Mouse (Mus musculus) heart, postnatal 36 days (tissue): ENCODE measurements around the gene Racgap1. TPM values are rescaled to one million over a fixed set of nuclear protein-coding genes. Genes with fewer than 3 reads are reported as not detected.

ENCODE experiments used
- DNase-seq, 2 experiments: peaks; one replicate each; pipeline ENCODE4 v3.0.0; 2021 to 2022
- intact Hi-C: fragments of 180-260 bp; cut with DNase I; formaldehyde crosslinking; loops from one replicate; pipeline ENCODE4 v1.15.1; 2025
- total RNA-seq, 2 experiments: library from RNA; stranded (reverse); gene quantifications; 2 replicates each; pipeline ENCODE4 v1.2.3; 2021

Gene Racgap1
- total RNA-seq: 1 to 10 TPM; 2.1 to 2.2 TPM

DNA sequence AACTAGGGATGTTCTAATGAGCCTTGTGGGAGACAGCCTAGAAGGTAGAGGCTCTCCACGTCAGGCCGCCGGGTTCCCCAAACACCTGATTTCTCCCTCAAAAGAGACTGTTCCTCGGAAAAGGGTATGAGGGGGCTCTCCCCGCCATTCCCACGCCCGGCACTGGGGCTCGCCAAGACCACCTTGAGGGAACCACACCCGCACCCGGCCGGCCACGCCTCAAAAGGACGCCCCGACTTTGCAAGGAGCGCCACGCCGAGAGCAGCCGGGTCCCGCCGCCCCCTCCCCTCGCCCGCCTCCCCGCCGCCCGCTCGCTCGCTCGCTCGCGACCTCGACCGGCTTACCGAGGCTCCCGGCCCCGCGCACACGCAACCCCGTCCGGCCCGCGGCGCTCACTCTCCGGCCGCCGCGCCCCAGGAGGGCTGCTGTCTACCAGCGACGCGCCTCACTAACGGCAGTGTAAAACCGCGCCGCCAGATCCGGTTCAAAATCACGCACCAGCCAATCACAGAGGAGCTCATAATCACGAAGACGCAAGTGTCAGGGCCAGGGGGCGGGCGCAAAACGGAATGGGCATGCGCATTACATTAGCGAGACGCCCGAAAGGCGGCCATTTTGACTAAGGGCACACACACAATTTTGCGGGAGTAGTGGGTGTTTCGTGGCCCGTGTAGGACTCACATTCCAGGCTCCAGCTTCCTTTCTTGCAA lies at the start of gene Racgap1:
Gene Racgap1 (minus strand): TSS at position 494 of the 710 bp plus-strand sequence.
- intact Hi-C loops: no loop called here
- DNase-seq: peak; percentile 95 to 97

DNA sequence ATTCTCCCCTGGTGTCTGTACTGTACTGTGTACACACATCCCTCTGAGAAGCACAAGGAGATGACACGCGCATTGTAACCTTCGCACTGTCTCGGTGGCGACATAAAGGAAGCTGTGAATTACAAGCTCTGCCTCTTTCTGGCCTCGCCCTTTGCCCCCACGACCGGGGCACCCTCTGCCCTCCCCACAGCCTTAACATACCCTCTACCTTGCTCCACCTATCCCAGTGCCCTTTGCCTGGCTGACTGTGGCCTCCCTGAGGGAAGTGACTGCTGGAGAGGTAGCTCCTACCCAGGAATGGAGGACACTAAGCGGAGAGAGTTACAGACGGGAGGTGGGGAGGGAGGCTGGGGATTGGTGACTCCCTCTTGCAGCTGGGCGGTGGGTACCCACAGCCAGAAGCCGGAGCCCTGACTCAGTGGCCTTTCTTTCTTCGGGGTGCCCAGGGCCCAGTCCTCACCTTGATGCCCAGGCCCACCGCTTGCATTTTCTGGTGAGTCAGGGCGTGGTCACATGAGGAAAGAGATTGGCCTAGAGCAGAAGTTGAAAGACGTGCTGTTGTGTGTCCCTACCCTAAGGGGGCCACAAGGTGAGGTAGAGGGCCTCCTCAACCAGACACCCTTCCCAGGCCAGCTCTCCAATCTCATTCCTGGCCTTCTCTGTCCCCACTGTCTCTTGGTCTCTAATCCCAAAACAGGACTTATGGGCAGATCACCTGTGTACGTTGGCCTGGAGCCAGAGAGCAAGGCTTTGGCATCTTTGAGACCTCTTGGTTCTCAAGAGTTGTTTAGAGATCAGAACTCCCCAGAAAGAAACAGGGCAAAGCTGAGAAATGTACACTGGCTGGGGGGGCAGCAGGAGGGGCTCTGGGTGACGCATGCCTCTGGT lies 49.0 kb upstream of the Racgap1 start:
- no peak for DNase-seq
- intact Hi-C loops: no loop called here

DNA sequence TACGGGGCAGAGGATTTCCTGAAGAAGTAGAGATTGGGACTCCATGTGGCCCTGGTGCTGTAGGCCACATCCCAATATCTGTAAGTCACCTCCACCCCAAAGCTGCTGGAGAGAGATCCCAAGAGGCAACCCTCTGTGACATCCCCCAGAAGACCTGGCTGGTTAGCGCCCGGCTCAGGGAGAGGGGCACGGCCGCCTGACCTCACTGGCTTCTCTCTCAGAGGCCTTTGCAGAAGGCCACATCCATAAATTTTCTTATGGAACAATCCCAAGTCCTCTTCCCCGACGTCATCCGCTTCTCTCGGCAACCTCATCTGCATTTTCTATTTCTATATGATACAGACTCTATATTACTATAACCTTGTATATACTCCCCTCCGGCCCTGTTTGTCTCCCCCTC lies 48.3 kb upstream of the Racgap1 start:
- no peak for DNase-seq
- intact Hi-C loops: no loop called here

DNA sequence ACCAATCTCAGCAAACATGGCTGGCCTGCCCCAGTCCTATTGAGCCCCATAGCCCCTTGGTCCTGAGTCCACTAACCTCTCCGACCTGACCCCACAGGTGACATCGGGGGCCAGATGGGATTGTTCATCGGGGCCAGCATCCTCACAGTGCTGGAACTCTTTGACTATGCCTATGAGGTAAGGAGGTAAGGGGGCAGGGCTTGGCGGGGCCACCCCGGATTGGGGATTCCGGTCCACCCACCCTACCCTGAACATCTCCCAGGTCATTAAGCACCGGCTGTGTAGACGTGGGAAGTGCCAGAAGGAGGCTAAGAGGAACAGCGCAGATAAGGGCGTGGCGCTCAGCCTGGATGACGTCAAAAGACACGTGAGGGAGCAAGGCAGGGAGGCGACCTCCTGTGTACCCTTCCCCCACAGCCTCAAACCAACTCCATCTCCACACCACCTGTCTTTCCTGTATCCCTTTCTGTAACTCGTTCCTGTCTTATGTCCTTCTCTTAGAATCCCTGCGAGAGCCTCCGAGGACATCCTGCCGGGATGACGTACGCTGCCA lies 47.2 kb upstream of the Racgap1 start:
- intact Hi-C loops: no loop called here
- DNase-seq: no peak

DNA sequence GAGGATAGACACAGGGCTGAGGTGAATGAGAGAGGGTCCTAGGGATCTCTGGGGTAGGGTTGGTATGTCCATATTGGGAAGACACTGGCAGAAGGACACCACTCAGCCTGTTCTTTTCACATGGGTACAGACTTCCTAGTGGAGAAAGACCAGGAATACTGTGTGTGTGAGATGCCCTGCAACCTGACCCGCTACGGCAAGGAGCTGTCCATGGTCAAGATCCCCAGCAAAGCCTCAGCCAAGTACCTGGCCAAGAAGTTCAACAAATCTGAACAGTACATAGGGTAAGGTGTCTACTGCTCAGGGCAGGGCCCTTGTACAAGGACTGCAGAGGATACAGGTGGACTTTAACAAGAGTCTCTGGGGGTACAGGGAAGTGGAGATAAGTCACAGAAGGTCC lies 45.9 kb upstream of the Racgap1 start:
- intact Hi-C loops: no loop called here
- DNase-seq: no peak

DNA sequence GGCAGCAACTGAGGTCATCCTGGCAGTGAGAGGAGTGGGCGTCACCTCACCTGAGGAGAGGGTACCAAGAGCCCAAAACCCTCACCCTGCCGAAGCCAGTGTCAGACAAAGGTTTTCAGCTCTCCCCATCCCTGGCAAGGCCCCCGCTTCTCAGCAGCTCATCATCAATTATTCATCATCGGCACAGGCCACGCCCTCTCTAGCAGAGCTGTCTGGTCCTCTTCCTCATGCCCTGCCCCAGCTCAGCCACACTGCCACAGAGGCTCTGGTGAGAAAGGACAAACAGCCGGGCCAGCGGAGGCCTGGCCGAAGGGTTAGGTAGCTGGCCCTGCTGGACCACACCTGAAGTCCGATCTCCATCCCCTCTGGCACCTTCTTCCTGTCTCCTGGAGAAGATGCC lies 40.5 kb upstream of the Racgap1 start:
- DNase-seq: no peak
- intact Hi-C loops: no loop called here

DNA sequence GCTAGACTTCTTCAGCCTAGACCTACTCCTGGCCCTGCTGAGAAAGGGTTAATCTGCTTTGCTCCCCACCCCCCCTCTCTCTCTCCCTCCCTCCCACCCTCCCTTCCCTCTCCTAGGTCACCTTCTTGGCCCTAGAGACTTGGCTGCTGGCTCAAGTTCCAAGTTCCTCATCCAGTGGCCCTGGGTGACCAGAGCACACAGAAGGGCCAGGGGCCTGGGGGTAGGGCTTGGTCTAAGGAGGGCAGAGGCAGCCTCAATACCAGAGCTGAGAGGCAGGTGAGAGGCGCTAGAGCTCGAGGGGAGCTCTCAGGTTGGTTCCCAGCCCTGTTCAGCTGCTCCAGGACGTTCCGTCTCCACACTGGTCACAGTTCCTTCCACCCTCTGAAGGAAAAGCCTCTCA lies 39.5 kb upstream of the Racgap1 start:
- intact Hi-C loops: no loop called here
- no peak for DNase-seq

DNA sequence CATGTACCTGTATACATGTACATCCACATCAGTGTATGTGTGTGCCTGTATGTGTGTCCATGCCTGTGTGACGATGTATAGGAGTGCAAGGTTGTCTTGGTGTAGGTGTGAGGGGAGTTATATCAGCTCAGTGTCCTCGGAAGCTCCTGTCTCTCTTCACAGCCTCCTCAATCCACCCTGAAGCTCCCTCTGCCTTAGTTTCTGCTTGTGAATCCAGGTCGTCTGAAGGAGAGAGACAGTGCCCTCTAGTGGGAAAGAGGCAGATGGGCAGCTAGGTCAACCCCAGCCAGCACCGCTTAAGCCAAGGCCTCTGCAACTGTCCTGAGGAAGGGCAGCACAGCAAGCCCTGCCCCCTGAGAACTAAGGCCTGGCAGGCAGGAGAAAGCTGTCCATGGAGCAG lies 37.3 kb upstream of the Racgap1 start:
- intact Hi-C loops: loop anchor here (1.0 to 2.0 kb wide), 2 partner anchors 92 to 192 kb away; no protein-coding TSS in a partner anchor
- peak; percentile 54 to 55 for DNase-seq

DNA sequence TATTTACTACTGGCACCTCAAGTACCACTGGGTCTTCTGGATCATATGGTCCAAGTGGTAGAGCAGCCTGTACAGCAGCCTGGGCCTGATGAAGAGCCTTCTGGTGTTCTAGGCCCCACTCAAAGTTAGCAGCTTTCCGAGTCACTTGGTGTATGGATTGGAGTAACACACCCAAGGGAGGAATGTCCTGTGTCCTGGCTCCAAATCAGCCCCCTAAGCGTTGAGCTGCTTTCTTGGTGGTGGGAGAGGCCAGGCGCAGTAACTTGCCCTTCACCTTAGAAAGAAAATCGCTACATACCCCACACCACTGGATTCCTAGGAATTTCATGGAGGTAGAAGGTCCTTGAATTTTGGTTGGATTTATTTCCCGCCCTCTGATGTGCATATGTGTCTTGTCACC lies 32.7 kb upstream of the Racgap1 start:
- no peak for DNase-seq
- intact Hi-C loops: no loop called here

DNA sequence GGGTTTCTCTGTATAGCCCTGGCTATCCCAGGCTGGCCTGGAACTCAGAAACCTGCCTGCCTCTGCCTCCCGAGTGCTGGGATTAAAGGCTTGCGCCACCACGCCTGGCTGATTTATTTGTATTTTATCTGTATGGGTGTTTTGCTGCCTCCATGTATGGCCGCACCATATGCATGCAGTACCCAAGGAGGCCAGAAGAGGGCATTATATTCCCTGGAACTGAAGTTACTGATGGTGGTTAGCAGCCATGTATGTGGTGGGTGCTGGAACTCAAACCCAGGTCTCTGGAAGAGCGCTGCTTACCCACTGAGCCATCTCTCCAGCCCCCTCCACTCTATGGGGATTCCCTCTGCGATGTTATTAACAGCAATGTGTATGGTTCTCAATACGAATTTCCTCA lies 31.4 kb upstream of the Racgap1 start:
- intact Hi-C loops: no loop called here
- DNase-seq: no peak

DNA sequence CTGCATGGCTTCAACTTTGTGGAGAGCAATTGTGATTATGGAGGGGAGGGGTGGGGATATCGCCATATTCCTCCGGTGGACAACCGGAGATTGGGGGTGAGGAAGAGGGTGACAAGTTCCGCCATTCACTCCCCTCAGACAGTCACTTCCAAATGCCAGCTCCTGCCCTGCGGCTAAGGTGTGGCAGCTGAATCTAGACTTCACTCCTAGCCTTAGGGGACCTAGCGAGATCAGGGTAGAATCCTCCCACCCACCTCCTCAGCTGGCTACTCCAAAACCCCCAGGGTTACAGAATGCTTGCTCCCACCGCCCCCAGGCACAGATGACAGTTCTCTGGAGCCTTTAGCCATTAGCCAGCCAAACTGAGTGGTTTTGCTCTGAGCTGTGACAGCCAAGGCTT lies 27.6 kb upstream of the Racgap1 start:
- intact Hi-C loops: no loop called here
- DNase-seq: no peak

DNA sequence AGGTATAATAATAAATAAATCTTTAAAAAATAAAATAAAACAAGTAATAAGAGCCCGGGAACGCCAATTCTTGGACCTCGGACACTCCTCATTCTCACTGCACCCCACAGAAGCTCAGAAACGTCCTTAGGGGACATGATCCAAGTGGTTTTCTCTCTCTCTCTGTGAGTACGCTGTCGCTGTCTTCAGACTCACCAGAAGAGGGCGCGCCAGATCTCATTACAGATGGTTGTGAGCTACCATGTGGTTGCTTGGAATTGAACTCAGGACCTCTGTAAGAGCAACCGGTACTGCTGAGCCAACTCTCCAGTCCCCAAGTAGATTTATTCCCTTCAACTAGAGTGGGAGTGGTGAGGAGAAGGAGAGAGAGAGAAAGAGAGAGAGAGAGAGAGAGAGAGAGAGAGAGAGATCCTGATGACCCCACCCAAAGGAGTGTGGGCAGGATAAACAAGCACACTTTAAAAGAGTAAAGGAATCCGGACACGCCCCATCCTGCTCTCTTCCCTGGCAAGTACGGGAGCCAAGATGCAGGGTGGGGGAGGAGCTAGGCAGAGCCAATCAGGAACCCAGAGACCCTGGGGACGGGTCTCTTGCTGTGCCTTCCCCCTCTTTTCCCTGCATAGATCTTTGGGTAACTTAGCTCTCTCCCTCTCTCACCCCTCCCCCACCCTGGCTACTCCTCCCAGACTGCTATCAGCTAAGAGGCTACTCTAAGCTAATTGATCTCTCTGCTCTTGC lies 26.8 kb upstream of the Racgap1 start:
- intact Hi-C loops: no loop called here

DNA sequence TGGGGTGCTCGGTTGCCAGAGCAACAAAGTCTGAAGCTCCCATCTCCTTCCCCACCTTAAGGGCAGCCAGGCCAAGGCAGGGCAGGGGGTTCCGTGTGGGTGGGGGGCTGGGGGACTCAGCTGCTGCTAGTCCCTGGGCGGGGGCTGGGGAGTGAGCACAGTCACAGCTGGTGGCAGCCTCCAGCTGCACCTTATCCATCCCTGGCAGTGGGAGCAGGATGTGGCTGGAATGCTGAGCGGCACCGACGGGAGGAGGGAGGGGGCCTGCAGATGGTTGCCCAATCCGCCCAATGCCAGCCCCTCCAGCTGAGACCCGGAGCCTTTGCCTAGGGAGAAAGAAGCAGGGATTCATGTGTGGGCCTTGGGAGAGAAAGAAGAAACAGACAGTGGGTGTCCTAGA lies 25.6 kb upstream of the Racgap1 start:
- intact Hi-C loops: no loop called here
- DNase-seq: no peak

More for the DNA sequence above, 26.8 kb upstream of the Racgap1 start:
- no peak for DNase-seq

DNA sequence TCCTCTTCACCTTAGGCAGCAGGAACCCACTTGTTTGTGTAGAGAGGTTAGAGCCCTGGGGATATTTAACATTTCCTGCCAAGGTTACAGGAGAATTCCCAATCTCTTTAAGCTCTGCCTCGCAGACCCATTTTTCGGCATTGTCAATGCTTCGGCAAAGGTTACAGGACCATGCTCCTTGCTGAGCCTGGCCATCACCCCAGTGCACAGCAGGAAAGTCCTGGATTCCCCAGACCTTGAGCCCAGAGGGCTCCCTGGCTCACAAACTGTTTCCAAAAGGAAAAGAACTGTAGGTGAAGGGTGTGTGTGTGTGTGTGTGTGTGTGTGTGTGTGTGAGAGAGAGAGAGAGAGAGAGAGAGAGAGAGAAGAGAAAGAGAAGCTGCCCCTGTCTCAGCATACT lies 23.4 kb upstream of the Racgap1 start:
- no peak for DNase-seq
- intact Hi-C loops: no loop called here

DNA sequence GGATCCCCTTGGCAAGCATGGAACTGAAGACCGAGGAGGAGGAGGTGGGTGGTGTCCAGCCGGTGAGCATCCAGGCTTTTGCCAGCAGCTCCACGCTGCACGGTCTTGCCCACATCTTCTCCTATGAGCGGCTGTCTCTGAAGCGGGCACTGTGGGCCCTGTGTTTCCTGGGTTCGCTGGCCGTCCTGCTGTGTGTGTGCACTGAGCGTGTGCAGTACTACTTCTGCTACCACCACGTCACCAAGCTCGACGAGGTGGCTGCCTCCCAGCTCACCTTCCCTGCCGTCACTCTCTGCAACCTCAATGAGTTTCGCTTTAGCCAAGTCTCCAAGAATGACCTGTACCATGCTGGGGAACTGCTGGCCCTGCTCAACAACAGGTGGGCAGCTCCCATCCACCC lies 20.3 kb upstream of the Racgap1 start:
- intact Hi-C loops: no loop called here
- DNase-seq: no peak

DNA sequence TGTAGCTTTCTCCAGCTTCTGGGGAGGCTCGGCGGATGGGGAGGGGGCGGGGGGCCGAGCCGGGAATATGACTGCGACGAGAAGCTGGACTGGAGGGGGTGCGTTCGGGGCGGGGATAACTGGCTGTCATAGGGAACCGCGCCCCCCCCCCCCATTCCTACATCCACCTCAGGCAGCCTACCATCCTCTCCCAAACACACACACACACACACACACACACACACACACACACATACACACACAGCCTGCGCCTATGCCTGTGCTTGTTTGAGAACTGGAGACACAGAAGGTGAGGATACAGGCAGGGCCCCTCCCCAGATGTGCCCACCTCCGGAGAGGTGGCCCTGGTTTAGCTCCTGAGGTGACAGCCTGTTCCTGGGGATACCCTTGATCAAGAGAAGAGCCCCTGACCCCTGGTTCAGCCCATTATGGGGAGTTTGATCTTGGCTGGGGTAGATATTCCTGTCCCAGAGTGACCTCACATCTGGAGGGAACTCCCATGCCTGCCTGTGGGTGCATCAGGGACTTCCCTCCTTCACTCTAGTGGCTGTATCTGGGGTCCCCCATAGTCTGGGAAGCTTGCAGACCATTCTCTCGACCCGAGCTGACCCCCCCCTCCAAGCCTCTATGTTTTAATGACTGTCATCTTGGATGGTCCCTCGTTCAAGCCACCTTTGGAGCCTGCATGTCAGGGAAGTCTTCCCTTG lies 19.7 kb upstream of the Racgap1 start:
- intact Hi-C loops: no loop called here
- DNase-seq: no peak

DNA sequence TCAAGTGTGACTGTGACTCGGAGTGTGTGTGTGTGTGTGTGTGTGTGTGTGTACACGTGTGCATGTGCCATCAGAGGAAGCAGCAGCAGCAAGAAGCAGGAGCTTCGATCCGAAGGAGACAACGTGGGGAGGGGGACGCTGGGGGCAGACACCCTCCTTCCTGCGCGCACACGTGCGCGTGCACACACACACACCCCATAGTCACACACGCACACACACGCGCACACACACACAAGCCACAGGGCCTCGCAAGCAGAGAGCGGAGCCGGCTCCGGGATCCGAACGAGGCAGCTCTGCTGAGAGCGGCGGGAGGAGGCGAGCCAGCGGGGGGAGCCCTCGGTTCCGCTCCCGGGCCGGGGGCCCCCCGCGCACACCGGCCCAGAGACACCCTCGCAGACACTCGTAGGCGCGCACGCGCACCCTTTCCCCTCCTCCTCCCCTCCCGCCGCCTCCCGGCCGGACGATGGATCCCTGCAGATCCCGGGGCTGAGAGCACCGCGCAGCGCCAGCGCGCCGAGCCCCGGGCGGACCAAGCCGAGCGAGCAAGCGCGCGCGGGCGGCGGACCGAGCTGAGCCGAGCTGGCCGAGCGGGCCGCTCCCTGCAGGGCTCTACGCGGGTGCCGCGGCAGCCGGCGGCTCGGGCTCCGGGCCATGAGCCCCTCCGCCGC lies 18.8 kb upstream of the Racgap1 start, which contains the start of gene Asic1:
Gene Asic1 (plus strand): TSS at position 215 of the 668 bp plus-strand sequence.
- intact Hi-C loops: no loop called here

DNA sequence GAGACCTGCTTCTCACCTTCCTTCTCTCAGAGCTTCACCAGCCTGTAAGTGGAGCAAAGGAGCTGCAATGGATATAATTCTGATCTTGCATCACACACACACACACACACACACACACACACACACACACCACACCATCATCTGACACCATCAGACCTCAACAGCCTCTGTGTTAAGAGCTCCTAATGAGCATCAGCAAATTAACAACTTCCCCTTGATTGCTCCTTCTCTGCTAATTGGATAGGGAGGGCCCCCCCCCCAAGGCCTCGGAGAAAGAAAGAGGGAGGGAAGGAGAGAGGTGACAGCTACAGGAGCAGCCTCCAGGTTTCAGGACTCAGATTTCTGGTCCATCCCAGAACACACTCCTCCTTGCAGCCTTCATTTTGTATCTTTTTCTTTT lies 17.9 kb upstream of the Racgap1 start:
- intact Hi-C loops: loop anchor here (1.0 to 2.0 kb wide), 2 partner anchors 73 to 173 kb away; no protein-coding TSS in a partner anchor
- DNase-seq: no peak

More for the DNA sequence above, 18.8 kb upstream of the Racgap1 start, which contains the start of gene Asic1:
- peak; percentile 63 to 67 for DNase-seq

DNA sequence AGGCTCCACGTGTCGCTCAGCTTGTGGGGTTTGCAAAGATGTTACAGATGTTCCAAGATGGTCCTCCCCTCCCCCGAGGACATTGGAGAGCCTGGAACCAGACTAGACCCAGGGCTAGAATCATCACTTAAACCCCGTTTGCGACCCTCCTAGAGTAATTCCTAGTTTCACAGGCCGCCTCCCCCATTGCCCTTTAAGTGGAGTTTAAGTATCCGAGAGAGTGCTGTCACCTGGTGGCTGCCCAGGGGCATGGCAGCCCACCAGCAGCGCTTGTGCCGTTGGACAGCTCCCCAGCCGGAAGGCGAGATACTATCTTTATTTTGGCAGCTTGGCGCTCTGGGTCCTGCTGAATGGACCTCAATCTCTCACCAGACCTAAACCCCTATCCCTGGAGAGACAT lies 17.4 kb upstream of the Racgap1 start:
- peak; percentile 73 to 81 for DNase-seq
- intact Hi-C loops: loop anchor here (1.0 to 2.0 kb wide), 2 partner anchors 73 to 172 kb away; no protein-coding TSS in a partner anchor
